Mouse (Mus musculus): ENCODE measurements around the gene Jund.

Jund gene

DNA sequence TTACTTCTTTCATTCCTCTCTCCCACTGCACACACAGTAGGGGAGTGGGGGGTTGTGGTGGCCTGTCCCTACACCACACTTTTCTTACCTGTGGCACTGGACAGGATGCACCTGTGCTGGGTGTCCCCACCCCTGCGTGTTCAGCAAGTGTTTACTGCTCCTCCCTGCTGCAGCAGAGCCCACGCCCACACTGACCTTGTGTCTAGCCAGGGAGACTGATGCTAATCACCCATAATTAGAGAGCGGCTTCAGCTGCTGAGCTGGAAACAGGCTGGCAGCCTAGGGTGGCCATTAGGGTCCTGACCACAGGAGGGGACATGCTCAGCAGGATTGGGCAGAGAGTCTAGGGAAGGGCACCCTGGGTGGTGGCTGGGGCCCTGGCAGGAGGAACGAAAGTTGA, 24.0 kb upstream of the Jund start:
- DNase-seq (ENCODE audit: low read depth), result no peak

DNA sequence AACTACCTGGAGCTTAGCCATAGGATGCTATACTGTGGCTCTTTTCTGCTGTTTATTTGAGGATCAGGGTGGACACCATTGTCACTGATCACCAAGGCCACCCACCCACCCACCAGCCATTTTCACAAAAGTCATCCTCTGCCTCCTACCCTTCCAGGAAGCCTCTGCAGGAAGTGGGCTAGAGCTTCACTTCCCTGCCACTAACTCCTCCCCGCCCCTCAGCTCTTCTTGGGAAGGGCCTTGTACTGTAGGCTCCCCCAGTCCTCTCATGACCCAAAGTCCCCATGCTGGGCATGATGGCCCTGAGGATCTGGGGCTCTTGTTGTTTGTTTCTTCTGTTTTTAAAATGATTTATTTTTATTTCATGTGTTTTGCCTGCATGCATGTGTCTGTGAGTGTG, 23.4 kb upstream of the Jund start:
- DNase-seq (ENCODE audit: low read depth), result no peak

DNA sequence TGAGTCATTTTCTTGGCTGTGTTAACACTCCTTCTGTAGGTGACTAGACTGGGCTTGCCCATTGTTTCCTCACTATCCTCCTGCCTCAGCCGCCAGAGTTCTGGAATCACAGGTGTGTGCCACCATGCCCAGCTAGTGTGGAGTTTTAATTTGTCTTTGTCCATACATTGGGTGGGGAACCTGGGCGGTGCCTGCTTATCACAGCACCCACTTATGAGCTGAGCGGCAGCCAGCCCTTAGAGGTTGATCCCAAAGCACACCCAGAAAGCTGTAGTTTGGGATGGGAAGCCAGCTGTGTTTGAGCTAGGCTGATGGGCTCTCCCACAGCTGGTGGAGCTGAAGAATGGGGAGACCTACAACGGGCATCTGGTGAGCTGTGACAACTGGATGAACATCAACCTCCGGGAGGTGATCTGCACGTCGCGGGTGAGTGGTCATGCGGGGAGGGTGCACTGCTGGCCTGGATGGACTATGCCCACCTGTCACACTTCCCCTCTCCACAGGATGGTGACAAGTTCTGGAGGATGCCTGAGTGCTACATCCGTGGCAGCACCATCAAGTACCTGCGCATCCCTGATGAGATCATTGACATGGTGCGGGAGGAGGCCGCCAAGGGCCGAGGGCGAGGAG, 21.2 kb upstream of the Jund start:
- no peak for DNase-seq (ENCODE audit: low read depth)

GRCm38 (mm10) chr8:70678679-70679078, 20.1 kb upstream of the Jund start:
- no peak for DNase-seq (ENCODE audit: low read depth)

DNA sequence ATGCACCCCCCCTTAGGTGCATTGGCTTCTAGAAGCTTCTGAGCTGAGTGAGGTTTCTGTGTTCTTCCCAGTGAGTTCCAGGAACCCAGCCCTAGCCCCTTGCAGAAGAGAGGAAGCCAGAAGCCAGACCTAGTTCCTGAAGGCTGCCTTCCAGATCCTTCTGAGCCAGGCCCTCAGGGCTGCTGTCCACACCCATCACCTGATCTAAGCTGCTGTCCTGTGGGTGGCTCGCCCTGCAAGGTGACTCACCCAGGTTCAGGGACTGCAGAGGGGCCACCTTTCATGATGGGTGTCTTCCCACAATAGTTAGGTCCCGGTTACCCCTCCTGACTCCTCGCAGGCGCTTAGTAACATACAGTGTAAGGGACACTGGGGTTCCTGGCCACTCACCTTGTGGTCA, 19.3 kb upstream of the Jund start:
- DNase-seq (ENCODE audit: low read depth), result peak; percentile 43

GRCm38 (mm10) chr8:70680039-70680438, 18.7 kb upstream of the Jund start:
- DNase-seq (ENCODE audit: low read depth), result peak; percentile 43

DNA sequence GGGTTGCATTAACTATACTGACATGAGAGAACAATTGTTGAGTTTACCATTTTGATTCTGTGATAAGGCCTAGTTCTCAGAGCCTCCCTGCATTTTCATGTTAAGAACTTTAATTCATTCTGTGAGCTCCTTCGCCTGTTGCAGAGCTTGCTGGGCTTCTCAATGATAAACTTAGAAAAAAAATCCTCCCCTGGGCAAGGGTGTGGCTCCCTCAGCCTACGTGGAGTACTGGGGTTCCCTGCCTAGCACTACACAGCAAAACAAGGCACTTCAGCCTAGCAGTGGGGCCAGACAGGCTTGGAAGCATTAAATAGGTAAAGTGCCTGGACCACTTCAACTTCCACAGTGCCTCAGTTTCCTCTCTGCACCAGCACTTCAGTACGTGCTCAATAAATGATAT, 17.3 kb upstream of the Jund start:
- peak; percentile 51 for DNase-seq (ENCODE audit: low read depth)

DNA sequence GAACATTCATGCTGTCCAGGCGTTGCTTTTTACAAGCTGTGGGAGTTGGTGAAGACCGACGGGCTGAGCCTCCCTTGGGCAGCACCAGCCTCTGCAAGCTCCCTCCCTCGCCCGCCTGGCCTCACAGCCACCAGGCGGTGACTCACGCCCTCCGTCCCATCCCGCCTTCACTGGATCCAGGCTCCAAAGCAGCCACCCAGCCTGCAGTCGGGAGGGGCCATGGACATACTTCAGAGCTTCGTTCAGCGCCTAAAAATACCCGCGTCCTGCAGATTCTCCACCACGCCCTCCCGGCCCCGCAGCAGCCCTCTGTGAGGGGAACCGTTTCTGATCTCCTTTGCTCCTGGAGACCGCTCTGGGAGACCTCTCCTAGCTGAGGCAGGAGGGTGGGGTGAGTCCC, 16.6 kb upstream of the Jund start:
- peak; percentile 96 for DNase-seq (ENCODE audit: low read depth)

DNA sequence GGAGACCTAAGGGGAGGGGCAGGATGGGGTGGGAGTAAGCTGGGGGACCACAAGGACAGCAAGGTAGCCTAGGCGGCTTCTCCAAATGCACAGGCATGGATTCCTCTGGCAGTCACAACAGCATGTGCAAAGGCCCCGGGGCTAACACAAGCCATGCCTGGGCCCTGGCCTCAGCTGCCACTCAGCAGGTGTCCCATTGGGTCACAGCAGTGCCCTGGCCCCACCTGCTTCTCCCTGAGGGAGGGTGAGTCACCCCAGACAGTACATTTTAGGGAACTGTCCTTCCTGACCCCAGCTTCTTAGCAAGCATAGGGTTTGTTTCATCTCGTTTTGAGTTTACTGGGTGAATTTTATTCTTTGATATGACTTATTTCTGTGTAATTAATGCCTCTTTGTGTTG, 16.1 kb upstream of the Jund start:
- peak; percentile 37 for DNase-seq (ENCODE audit: low read depth)

DNA sequence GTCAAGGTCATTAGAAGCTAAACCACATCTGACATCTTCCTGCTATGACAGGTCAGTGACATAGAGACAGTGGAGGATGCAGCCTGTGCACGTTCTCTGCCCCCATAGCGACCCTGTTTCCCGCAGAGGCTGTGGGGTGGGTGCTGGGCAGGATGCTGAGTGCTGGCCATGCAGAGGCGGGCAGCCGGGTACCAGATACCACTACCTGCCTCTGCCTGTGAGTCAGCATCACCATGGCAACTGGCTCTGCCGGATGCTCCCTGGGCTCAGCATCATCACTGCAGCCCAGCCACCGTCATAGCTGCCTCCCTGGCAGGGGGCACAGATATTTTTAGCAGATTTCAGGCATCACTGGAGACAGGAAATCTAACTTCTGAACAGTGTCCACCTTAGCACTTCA, 14.5 kb upstream of the Jund start:
- DNase-seq (ENCODE audit: low read depth), result peak; percentile 44

GRCm38 (mm10) chr8:70687576-70687975, 11.2 kb upstream of the Jund start:
- peak; percentile 75 for DNase-seq (ENCODE audit: low read depth)

DNA sequence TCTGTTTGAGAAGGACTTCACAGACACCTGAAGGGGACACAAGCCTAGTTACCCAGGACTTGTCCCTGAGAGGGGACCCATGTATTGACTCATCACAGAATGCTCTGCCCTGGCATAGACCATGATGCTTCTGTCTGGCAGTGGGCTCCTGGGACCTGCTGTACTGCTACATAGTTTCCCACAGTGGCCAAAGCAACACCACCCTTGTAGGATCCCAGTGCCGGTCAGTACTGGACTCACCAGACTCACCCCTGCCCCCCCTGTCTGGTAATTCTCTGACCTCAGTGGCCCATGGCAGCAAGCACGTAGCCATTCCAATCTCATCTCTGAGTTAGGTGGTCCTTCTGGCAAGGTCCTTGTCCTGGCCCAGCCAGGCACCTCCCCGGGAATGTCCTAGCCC, 10.6 kb upstream of the Jund start:
- no peak for DNase-seq (ENCODE audit: low read depth)

DNA sequence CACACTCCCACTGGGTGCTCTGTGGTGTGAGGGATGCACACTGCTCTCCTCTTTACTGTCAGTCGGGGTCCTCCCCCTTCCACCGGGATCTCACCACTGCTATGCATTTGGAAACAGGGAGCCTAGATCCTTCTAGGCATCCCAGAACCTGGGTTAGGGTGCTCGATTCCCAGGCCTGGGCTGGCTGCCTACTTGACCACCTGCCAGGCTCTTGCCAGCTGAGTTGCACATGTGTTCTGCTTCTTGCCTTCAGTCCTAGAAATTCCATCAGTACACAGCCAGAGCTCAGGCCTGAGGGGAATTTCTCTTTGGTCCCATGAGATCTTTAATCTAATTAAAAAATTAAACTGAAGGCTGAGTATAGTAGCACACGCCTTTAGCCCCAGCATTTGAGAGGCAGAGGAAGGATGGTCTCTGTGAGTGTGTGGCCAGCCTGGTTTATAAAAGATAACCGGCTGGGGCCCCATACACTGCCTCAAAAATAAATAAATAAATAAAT, 8.8 kb upstream of the Jund start:
- peak; percentile 59 for DNase-seq (ENCODE audit: low read depth)

DNA sequence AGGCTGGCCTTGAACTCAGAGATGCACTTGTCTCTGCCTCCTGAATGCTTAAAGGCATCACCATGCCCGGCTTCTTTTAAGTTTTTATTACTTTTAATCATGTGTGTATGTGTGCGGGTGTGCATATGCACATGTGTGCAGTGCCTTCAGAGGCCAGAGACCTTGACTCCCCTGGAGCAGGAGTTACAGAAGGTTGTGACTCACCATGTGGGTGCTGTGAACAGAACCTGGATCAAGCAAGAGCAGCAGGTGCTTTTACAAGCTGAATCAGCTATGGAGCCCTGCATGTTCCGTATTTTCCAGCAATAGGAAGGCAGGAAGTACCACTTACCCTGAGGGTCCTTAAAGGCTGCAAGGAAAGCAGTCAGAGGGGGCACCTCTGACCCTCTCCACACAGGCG, 7.5 kb upstream of the Jund start:
- DNase-seq (ENCODE audit: low read depth), result no peak

DNA sequence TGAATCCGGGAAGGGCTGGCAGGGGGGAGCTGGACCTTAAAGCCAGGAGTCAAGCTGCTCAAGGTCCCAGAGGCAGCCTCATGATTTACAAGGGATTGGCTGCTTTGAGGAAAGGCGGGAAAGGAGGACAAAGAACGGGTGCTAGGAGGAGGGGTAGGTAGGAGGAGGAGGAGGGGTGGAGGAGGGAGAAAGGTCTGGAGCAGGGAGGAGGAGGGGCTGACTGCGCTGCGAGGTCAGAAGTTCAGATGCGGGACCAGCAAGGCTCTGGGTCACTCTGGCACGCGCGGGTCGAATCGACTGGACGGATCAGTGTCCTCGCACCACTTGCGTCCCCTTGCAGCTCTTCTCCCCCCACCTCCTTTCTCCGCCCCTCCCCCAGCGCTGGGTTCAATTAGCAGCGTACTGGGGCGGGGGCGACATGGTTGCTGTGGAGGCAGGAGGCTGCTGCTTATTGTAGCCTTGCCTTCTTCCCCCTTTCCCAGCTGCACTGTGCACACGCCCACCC, 7.0 kb upstream of the Jund start:
- DNase-seq (ENCODE audit: low read depth), result no peak

- no peak for DNase-seq (ENCODE audit: low read depth)
Measured at GRCm38 (mm10) chr8:70693636-70694035, 5.1 kb upstream of the Jund start.

DNA sequence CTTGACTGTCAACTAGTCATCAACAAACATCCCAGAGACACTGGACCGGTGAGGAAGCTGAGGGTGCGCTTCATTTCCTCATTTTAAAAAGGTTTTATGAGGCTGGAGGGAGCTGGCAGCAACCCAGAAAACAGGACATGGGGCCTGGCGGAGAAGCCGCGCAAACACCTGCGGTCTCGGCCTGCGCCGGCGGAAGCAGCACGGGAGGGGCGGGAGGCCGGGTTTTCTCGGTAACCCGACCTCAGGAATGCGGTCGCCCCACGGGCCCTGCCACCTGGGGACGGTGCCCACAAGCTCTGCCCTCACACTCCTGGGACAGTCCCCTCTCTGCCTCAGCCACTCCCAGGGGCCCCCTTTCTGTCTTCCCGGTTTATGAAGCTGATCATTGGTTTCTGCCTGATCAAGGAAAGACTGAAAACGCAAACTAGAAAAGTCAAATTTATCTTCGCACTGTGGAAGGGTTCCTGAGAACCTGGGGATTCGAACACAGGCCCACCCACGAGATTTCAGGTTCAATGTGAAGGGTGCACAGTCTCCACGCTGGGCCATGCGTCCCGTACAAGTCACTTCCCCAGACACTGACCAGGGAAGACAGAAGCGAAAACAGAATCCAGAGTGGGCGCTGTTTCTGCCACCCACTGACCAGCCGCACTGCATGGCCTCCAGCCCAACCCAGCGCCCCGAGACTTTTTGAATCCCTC, 3.3 kb upstream of the Jund start:
- no peak for DNase-seq (ENCODE audit: low read depth)

GRCm38 (mm10) chr8:70696019-70696885, 2.5 kb upstream of the Jund start:
- DNase-seq (ENCODE audit: low read depth), result peak; percentile 52

DNA sequence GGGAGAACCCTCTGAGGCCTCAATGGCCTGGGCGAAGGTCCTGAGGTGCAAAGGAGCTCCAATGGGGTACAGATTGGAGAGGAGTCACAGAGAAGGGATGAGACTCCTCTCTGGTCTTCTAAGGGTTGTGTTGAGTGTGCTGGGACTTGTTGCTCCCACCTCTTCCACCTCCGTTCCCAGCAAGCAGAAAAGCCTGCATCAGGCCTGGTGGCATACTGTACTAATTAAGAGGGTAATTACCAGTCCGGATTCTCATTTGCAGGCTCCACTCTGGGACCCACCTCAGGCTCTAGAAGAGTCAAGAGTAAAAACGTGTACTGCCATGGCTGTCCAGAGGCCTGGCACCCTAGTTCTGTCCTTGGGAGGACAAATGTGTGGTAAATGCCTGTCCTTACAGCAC, 1.8 kb upstream of the Jund start:
- no peak for DNase-seq (ENCODE audit: low read depth)

DNA sequence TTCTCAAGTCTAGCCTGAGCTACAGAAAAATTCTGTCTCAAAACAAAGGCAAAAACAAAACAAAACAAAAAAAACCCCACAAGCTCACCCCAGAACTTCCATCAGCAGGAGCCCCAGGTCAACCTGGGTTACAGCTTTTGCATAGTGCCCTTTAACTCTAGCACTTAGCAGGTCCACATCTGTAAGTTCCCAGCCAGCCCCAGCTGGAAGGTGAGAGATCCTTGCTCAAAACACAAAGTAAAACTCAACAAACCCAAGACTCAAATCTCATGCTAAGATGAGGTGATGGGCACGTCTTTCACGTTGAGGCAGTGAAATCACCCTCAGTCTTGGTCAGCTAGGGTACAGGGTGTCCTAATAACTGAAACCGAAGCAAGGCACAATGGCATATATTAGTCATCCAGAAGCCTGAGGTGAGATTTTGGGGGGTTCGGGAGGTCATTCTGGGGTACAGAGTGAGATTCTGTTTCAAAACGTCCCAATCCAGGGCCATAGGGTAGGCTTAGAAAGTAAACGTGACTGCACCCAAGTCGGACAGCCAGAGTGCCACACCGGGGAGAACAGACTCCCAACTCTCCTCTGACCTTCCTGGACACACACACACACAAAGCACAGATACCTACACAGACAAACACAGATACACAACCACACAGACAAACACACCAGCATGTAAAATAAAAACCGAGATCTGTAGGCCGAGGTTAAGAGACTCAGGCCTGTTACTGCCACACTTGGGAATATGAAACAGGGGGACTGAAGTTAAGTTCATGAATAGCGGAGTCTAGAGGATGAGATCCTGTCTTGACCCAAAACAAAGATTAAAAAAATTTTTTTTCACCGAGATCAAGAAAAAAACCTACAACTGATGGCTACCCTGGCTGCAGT, 1.1 kb upstream of the Jund start:
- DNase-seq (ENCODE audit: low read depth), result no peak

DNA sequence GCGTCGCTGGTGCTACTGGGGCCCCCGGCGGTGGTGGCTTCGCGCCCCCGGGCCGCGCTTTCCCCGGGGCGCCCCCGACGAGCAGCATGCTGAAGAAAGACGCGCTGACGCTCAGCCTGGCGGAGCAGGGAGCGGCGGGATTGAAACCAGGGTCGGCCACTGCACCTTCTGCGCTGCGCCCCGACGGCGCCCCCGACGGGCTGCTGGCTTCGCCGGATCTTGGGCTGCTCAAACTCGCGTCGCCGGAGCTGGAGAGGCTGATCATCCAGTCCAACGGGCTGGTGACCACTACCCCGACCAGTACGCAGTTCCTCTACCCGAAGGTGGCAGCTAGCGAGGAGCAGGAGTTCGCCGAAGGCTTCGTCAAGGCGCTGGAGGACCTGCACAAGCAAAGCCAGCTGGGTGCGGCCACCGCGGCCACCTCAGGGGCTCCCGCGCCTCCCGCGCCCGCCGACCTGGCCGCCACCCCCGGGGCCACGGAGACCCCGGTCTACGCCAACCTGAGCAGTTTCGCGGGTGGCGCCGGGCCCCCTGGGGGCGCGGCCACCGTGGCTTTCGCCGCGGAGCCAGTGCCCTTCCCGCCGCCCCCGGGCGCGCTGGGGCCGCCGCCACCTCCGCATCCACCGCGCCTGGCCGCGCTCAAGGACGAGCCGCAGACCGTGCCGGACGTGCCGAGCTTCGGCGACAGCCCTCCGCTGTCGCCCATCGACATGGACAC, 526 bp downstream of the Jund start:
- no peak for DNase-seq (ENCODE audit: low read depth)
